Mouse (Mus musculus) megakaryocyte, embryonic 14.5 days (primary cell): ENCODE data around the gene Gm17655. TPM values are rescaled to one million over a fixed set of nuclear protein-coding genes. Genes with fewer than 3 reads are reported as not detected.
"Not testable (repeated sequence)": the region's sequence is repeated elsewhere in the genome, so short reads cannot be mapped to it uniquely, and the experiment has no call there.

Experiments used
- H3K27me3 ChIP-seq: replicated peaks from 2 replicates; pipeline ENCODE3; 2012; ENCODE audit warnings: inconsistent platforms
- H3K36me3 ChIP-seq: replicated peaks from 2 replicates; pipeline ENCODE3; 2012; ENCODE audit warnings: low read length, inconsistent platforms, mixed read lengths
- H3K4me1 ChIP-seq: 2 replicates; pipeline ENCODE4 v1.6.1; 2012; ENCODE audit warnings: inconsistent platforms
- H3K4me3 ChIP-seq: replicated peaks from 2 replicates; pipeline ENCODE3; 2012; ENCODE audit warnings: moderate library complexity, mild to moderate bottlenecking, inconsistent platforms
- H3K9me3 ChIP-seq: 2 replicates; pipeline ENCODE4 v1.6.1; 2012; ENCODE audit warnings: inconsistent platforms
- FLI1 ChIP-seq: IDR thresholded peaks from 2 replicates; pipeline ENCODE4 v1.6.1; 2012; ENCODE audit warnings: low read length, inconsistent platforms, mixed read lengths
- GATA1 ChIP-seq: IDR thresholded peaks from 3 replicates; pipeline ENCODE4 v1.6.1; 2012; ENCODE audit warnings: mixed read lengths, low read length, inconsistent platforms, borderline replicate concordance
- polyA plus RNA-seq: library from polyadenylated mRNA; stranded (reverse); fragments of >175 nt; gene quantifications from 2 replicates; pipeline ENCODE4 v1.2.3, GENCODE M21; 2012; ENCODE audit warnings: low replicate concordance; ENCODE audit not compliant: insufficient read depth

Gene Gm17655
- polyA plus RNA-seq, result not detected in 2 replicates

DNA sequence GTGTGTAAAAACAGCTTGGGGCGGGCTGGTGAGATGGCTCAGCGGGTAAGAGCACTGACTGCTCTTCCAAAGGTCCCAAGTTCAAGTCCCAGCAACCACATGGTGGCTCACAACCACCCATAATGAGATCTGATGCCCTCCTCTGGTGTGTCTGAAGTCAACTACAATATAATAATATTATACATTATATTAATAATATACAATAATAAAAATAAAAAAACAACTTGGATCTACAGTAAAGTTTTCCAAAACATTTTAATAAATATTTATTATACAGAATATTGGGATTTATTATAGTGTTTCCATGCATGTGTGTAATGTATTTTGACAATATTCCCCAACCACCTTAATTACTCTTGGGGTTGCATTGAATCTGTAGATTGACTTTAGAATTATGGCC lies at the start of gene Gm17655:
Gm17655 (minus strand) TSS at position 101 of the 400 bp plus-strand sequence.
- H3K9me3 ChIP-seq, result peaks cover 31% of the 10 kb centered on the region
- H3K4me3 ChIP-seq, H3K27me3 ChIP-seq, H3K4me1 ChIP-seq: not testable (repeated sequence)
- H3K36me3 ChIP-seq, result peaks cover 12% of the 10 kb centered on the region

GRCm38 (mm10) chr5:110109991-110110441 lies 37.7 kb upstream of the Gm17655 start, which contains the start of gene Zfp605:
Zfp605 (plus strand) TSS chr5:110110092.
- Histone ChIP-seq H3K36me3 (peaks cover 49% of the 10 kb centered on the region), H3K27me3 (no peaks in the 10 kb centered on the region), H3K4me3 (peak within 1 kb of the TSS; percentile 94), H3K4me1 (peaks cover 36% of the 10 kb centered on the region), H3K9me3 (no peaks in the 10 kb centered on the region)
- TF ChIP-seq FLI1 (no peak), GATA1 (no peak)

GRCm38 (mm10) chr5:110108305-110108628 lies 36.0 kb upstream of the Gm17655 start:
- H3K36me3 ChIP-seq, result peaks cover 52% of the 10 kb centered on the region

GRCm38 (mm10) chr5:110107581-110108304 lies 35.4 kb upstream of the Gm17655 start, which contains the start of gene Gtpbp6:
Gtpbp6 (minus strand) TSS chr5:110108197.
- H3K4me3 ChIP-seq, result peak within 1 kb of the TSS; percentile 100
- no peaks in the 10 kb centered on the region for H3K27me3 ChIP-seq
- H3K36me3 ChIP-seq, result peaks cover 52% of the 10 kb centered on the region
- H3K4me1 ChIP-seq, result peaks cover 45% of the 10 kb centered on the region
- TF ChIP-seq GATA1 (no peak), FLI1 (no peak)
- H3K9me3 ChIP-seq, result no peaks in the 10 kb centered on the region

More at GRCm38 (mm10) chr5:110108305-110108628, 36.0 kb upstream of the Gm17655 start:
- peak overlapping the region; percentile 100 for H3K4me3 ChIP-seq
- no peaks in the 10 kb centered on the region for H3K9me3 ChIP-seq
- H3K4me1 ChIP-seq, result peaks cover 45% of the 10 kb centered on the region
- TF ChIP-seq GATA1 (no peak), FLI1 (no peak)
- H3K27me3 ChIP-seq, result no peaks in the 10 kb centered on the region

- peaks cover 54% of the 10 kb centered on the region for H3K36me3 ChIP-seq
- peaks cover 51% of the 10 kb centered on the region for H3K4me1 ChIP-seq
- TF ChIP-seq GATA1, result no peak
- TF ChIP-seq FLI1, result no peak
- no peaks in the 10 kb centered on the region for H3K9me3 ChIP-seq
- no peaks in the 10 kb centered on the region for H3K27me3 ChIP-seq
- peak overlapping the region; percentile 100 for H3K4me3 ChIP-seq
These were observed 34.7 kb upstream of the Gm17655 start for GRCm38 (mm10) chr5:110106901-110107564.

- TF ChIP-seq FLI1, result no peak
- no peak for TF ChIP-seq GATA1
- Histone ChIP-seq H3K36me3 (peaks cover 49% of the 10 kb centered on the region), H3K9me3 (no peaks in the 10 kb centered on the region)
These were observed 34.0 kb upstream of the Gm17655 start for GRCm38 (mm10) chr5:110106140-110106871.

GRCm38 (mm10) chr5:110104616-110105380 lies 32.5 kb upstream of the Gm17655 start:
- Histone ChIP-seq H3K27me3 (peaks cover 2% of the 10 kb centered on the region), H3K4me1 (peaks cover 66% of the 10 kb centered on the region), H3K4me3 (peak overlapping the region; percentile 64), H3K9me3 (no peaks in the 10 kb centered on the region), H3K36me3 (peaks cover 49% of the 10 kb centered on the region)
- TF ChIP-seq GATA1 (no peak), FLI1 (no peak)

More at GRCm38 (mm10) chr5:110106140-110106871, 34.0 kb upstream of the Gm17655 start:
- Histone ChIP-seq H3K27me3 (no peaks in the 10 kb centered on the region), H3K4me3 (peak overlapping the region; percentile 100), H3K4me1 (peaks cover 58% of the 10 kb centered on the region)

- peaks cover 49% of the 10 kb centered on the region for H3K36me3 ChIP-seq
- no peak for TF ChIP-seq GATA1
- no peak for TF ChIP-seq FLI1
- peaks cover 72% of the 10 kb centered on the region for H3K4me1 ChIP-seq
These were observed 31.7 kb upstream of the Gm17655 start for GRCm38 (mm10) chr5:110103901-110104615.

More at GRCm38 (mm10) chr5:110103901-110104615, 31.7 kb upstream of the Gm17655 start:
- H3K9me3 ChIP-seq, result no peaks in the 10 kb centered on the region
- H3K4me3 ChIP-seq, result peak overlapping the region; percentile 64
- peaks cover 2% of the 10 kb centered on the region for H3K27me3 ChIP-seq
